Mouse (Mus musculus): ENCODE results near the gene Mfsd4b3. TPM values are rescaled to one million over a fixed set of nuclear protein-coding genes. Genes with fewer than 3 reads are reported as not detected.
A peak's percentile ranks its signal among the peaks of the same experiment; 100 is the strongest.
"Not testable (repeated sequence)": the region's sequence is repeated elsewhere in the genome, so short reads cannot be mapped to it uniquely, and the experiment has no call there.

Mfsd4b3 gene
- 0.11 TPM in 1 of 2 replicates, not detected in the other for polyA plus RNA-seq (2016; fragmentation: Nextera tagmentation; extraction: Ambion mirVana)

- Histone ChIP-seq H3K9me3 (no peaks in the 10 kb centered on the region), H3K27ac (replicated peaks) (no peak within 1 kb of the TSS), H3K4me3 (peak within 1 kb of the TSS; percentile 50), H3K4me2 (replicated peaks) (peak within 1 kb of the TSS; percentile 87), H3K9ac (replicated peaks) (peak within 1 kb of the TSS; percentile 58), H3K4me1 (peaks cover 3% of the 10 kb centered on the region; the same call in 1 of the 2 replicates), H3K36me3 (no peaks in the 10 kb centered on the region), H3K27me3 (peaks cover 21% of the 10 kb centered on the region)
- ATAC-seq (ENCODE audit: low FRiP score, low read depth) = peak; percentile 98
- WGBS = under 1% methylated on average over 38 of the region's 38 CpGs
These were observed at the start of gene Mfsd4b3 for GRCm38 (mm10) chr10:39959761-39960440. Gene Mfsd4b3, minus strand, starts transcription at chr10:39960153.

GRCm38 (mm10) chr10:40009591-40009990, 49.6 kb upstream of the Mfsd4b3 start:
- no peak overlapping the region for H3K4me3 ChIP-seq
- no peak overlapping the region for H3K27ac ChIP-seq (replicated peaks)
- 87% methylated on average over 11 of the region's 11 CpGs for WGBS
- no peaks in the 10 kb centered on the region for H3K9me3 ChIP-seq
- peaks cover 5% of the 10 kb centered on the region for H3K4me1 ChIP-seq
- H3K9ac ChIP-seq (replicated peaks) = no peak overlapping the region
- no peaks in the 10 kb centered on the region for H3K27me3 ChIP-seq
- no peak for ATAC-seq (ENCODE audit: low FRiP score, low read depth)
- H3K4me2 ChIP-seq (replicated peaks) = no peak overlapping the region
- H3K36me3 ChIP-seq = no peaks in the 10 kb centered on the region

GRCm38 (mm10) chr10:40008847-40009246, 48.9 kb upstream of the Mfsd4b3 start:
- H3K4me1 ChIP-seq; H3K4me3 ChIP-seq; H3K9me3 ChIP-seq; ATAC-seq (ENCODE audit: low FRiP score, low read depth); H3K4me2 ChIP-seq (replicated peaks); H3K27ac ChIP-seq (replicated peaks); H3K9ac ChIP-seq (replicated peaks); H3K36me3 ChIP-seq; H3K27me3 ChIP-seq: not testable (repeated sequence)
- 70% methylated on average over 4 of the region's 4 CpGs for WGBS

GRCm38 (mm10) chr10:40007953-40008352, 48.0 kb upstream of the Mfsd4b3 start:
- no peak for ATAC-seq (ENCODE audit: low FRiP score, low read depth)
- Histone ChIP-seq H3K27me3 (no peaks in the 10 kb centered on the region), H3K4me2 (replicated peaks) (no peak overlapping the region), H3K4me3 (no peak overlapping the region), H3K36me3 (no peaks in the 10 kb centered on the region), H3K9ac (replicated peaks) (no peak overlapping the region), H3K4me1 (peaks cover 5% of the 10 kb centered on the region), H3K9me3 (no peaks in the 10 kb centered on the region), H3K27ac (replicated peaks) (no peak overlapping the region)
- WGBS = 86% methylated on average over 4 of the region's 4 CpGs

- no peaks in the 10 kb centered on the region for H3K36me3 ChIP-seq
- no peak overlapping the region for H3K27ac ChIP-seq (replicated peaks)
- 58% methylated on average over 10 of the region's 10 CpGs for WGBS
- no peak overlapping the region for H3K4me2 ChIP-seq (replicated peaks)
- no peak overlapping the region for H3K4me3 ChIP-seq
- H3K27me3 ChIP-seq = no peaks in the 10 kb centered on the region
- H3K9ac ChIP-seq (replicated peaks) = no peak overlapping the region
- no peak; the same call in 1 of the 2 replicates for ATAC-seq (ENCODE audit: low FRiP score, low read depth)
- peaks cover 5% of the 10 kb centered on the region for H3K4me1 ChIP-seq
- H3K9me3 ChIP-seq = no peaks in the 10 kb centered on the region
These were observed 47.0 kb upstream of the Mfsd4b3 start for GRCm38 (mm10) chr10:40006963-40007362.

- Histone ChIP-seq H3K4me1 (no peaks in the 10 kb centered on the region), H3K4me2 (replicated peaks) (no peak overlapping the region), H3K9me3 (no peaks in the 10 kb centered on the region), H3K36me3 (no peaks in the 10 kb centered on the region), H3K27me3 (no peaks in the 10 kb centered on the region), H3K9ac (replicated peaks) (no peak overlapping the region), H3K4me3 (no peak overlapping the region), H3K27ac (replicated peaks) (no peak overlapping the region)
- 92% methylated on average over 2 of the region's 2 CpGs for WGBS
- ATAC-seq (ENCODE audit: low FRiP score, low read depth) = no peak
These were observed 40.8 kb upstream of the Mfsd4b3 start for GRCm38 (mm10) chr10:40000746-40001145.

- no peak overlapping the region for H3K4me2 ChIP-seq (replicated peaks)
- no peak overlapping the region for H3K9ac ChIP-seq (replicated peaks)
- no peaks in the 10 kb centered on the region for H3K36me3 ChIP-seq
- no peaks in the 10 kb centered on the region for H3K27me3 ChIP-seq
- 69% methylated on average over 4 of the region's 4 CpGs for WGBS
- H3K4me1 ChIP-seq = no peaks in the 10 kb centered on the region
- H3K4me3 ChIP-seq = no peak overlapping the region
- no peak for ATAC-seq (ENCODE audit: low FRiP score, low read depth)
- H3K27ac ChIP-seq (replicated peaks) = no peak overlapping the region
- H3K9me3 ChIP-seq = 0 out of 2 replicates have a peak, but pooled peaks cover 5% of the 10 kb centered on the region
These were observed 31.2 kb upstream of the Mfsd4b3 start for GRCm38 (mm10) chr10:39991155-39991554.

- no peak within 1 kb of the TSS for H3K27ac ChIP-seq (replicated peaks)
- H3K4me2 ChIP-seq (replicated peaks) = no peak within 1 kb of the TSS
- WGBS = 93% methylated on average over 12 of the region's 12 CpGs
- ATAC-seq (ENCODE audit: low FRiP score, low read depth) = no peak
- H3K4me1 ChIP-seq = no peaks in the 10 kb centered on the region
- H3K9me3 ChIP-seq = no peaks in the 10 kb centered on the region
- H3K4me3 ChIP-seq = no peak within 1 kb of the TSS
- no peaks in the 10 kb centered on the region for H3K27me3 ChIP-seq
- H3K36me3 ChIP-seq = no peaks in the 10 kb centered on the region
- no peak within 1 kb of the TSS for H3K9ac ChIP-seq (replicated peaks)
These were observed 26.5 kb upstream of the Mfsd4b3 start, which contains the start of gene Mfsd4b5 for GRCm38 (mm10) chr10:39986466-39986865. Gene Mfsd4b5, minus strand, starts transcription at chr10:39986646.

- WGBS = 75% methylated on average over 5 of the region's 5 CpGs
- H3K27ac ChIP-seq (replicated peaks) = no peak overlapping the region
- H3K4me1 ChIP-seq = no peaks in the 10 kb centered on the region
- H3K9me3 ChIP-seq = peaks cover 7% of the 10 kb centered on the region
- no peak overlapping the region for H3K4me2 ChIP-seq (replicated peaks)
- ATAC-seq (ENCODE audit: low FRiP score, low read depth) = no peak
- H3K36me3 ChIP-seq = no peaks in the 10 kb centered on the region
- H3K9ac ChIP-seq (replicated peaks) = no peak overlapping the region
- no peaks in the 10 kb centered on the region for H3K27me3 ChIP-seq
- no peak overlapping the region for H3K4me3 ChIP-seq
These were observed 22.7 kb upstream of the Mfsd4b3 start for GRCm38 (mm10) chr10:39982604-39983003.

GRCm38 (mm10) chr10:39978231-39978630, 18.3 kb upstream of the Mfsd4b3 start:
- Histone ChIP-seq H3K4me2 (replicated peaks) (no peak overlapping the region), H3K27ac (replicated peaks) (no peak overlapping the region), H3K9me3 (peaks cover 11% of the 10 kb centered on the region), H3K4me1 (no peaks in the 10 kb centered on the region), H3K4me3 (no peak overlapping the region), H3K9ac (replicated peaks) (no peak overlapping the region), H3K27me3 (no peaks in the 10 kb centered on the region), H3K36me3 (no peaks in the 10 kb centered on the region)
- WGBS = 77% methylated on average over 1 of the region's 1 CpGs
- no peak for ATAC-seq (ENCODE audit: low FRiP score, low read depth)

- ATAC-seq (ENCODE audit: low FRiP score, low read depth) = no peak
- 92% methylated on average over 4 of the region's 4 CpGs for WGBS
- H3K4me1 ChIP-seq = no peaks in the 10 kb centered on the region
- peaks cover 11% of the 10 kb centered on the region for H3K9me3 ChIP-seq
- H3K27ac ChIP-seq (replicated peaks) = no peak overlapping the region
- H3K4me3 ChIP-seq = no peak overlapping the region
- H3K27me3 ChIP-seq = no peaks in the 10 kb centered on the region
- H3K9ac ChIP-seq (replicated peaks) = no peak overlapping the region
- no peak overlapping the region for H3K4me2 ChIP-seq (replicated peaks)
- no peaks in the 10 kb centered on the region for H3K36me3 ChIP-seq
These were observed 17.4 kb upstream of the Mfsd4b3 start for GRCm38 (mm10) chr10:39977346-39977745.

GRCm38 (mm10) chr10:39975771-39976170, 15.8 kb upstream of the Mfsd4b3 start:
- H3K36me3 ChIP-seq = no peaks in the 10 kb centered on the region
- H3K27ac ChIP-seq (replicated peaks) = no peak overlapping the region
- ATAC-seq (ENCODE audit: low FRiP score, low read depth) = no peak
- H3K27me3 ChIP-seq = no peaks in the 10 kb centered on the region
- no peak overlapping the region for H3K9ac ChIP-seq (replicated peaks)
- WGBS = 34% methylated on average over 2 of the region's 2 CpGs
- no peak overlapping the region for H3K4me2 ChIP-seq (replicated peaks)
- H3K4me1 ChIP-seq = no peaks in the 10 kb centered on the region
- peaks cover 11% of the 10 kb centered on the region for H3K9me3 ChIP-seq
- H3K4me3 ChIP-seq = no peak overlapping the region

- Histone ChIP-seq H3K36me3 (no peaks in the 10 kb centered on the region), H3K27me3 (no peaks in the 10 kb centered on the region), H3K4me2 (replicated peaks) (no peak overlapping the region), H3K4me3 (no peak overlapping the region), H3K4me1 (no peaks in the 10 kb centered on the region), H3K27ac (replicated peaks) (no peak overlapping the region), H3K9me3 (peaks cover 11% of the 10 kb centered on the region), H3K9ac (replicated peaks) (no peak overlapping the region)
- ATAC-seq (ENCODE audit: low FRiP score, low read depth) = no peak
- 66% methylated on average over 11 of the region's 11 CpGs for WGBS
These were observed 15.0 kb upstream of the Mfsd4b3 start for GRCm38 (mm10) chr10:39974982-39975381.
